Mouse (Mus musculus): ENCODE measurements around the gene Lmbrd2. TPM values are rescaled to one million over a fixed set of nuclear protein-coding genes. Genes with fewer than 3 reads are reported as not detected.
A peak's percentile ranks its signal among the peaks of the same experiment; 100 is the strongest.

Gene Lmbrd2
- 7.0 and 7.9 TPM in 2 replicates for polyA plus RNA-seq (2014; fragmentation: Nextera tagmentation; extraction: Ambion mirVana)

DNA sequence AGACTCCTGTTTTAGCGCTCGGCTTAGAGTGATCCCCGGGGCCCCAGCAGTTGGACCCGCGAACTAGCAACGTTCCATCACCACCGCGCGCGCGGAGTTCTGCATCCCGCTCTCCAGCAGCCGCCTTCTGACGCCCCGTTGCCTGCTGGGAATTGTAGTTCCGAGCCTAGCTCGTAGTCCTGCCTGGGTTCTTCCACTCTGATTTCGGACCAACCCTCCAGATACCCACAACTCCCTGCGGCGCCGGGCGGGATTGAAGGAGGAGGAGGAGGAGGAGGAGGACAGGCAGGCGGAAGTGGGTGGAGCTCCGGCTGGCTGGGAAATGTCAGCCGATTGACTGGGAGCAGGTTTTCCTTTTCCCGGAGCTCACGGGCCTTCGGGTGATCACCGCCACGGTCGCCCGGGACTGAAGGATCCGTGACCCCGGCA is at the start of gene Lmbrd2:
TSS of gene Lmbrd2 (plus strand) at position 299 of the 429 bp plus-strand sequence.
- peak within 1 kb of the TSS; percentile 88 for H3K4me3 ChIP-seq (ENCODE audit: low read depth, low read length)
- peak within 1 kb of the TSS; percentile 78 for H3K27ac ChIP-seq (ENCODE audit: low read length)
- no peaks in the 10 kb centered on the region for H3K9me3 ChIP-seq (ENCODE audit: control insufficient read depth, low read depth, low read length)
- H3K36me3 ChIP-seq (ENCODE audit: control insufficient read depth, insufficient read depth, low read length): peaks cover 10% of the 10 kb centered on the region
- H3K4me1 ChIP-seq (ENCODE audit: control insufficient read depth, insufficient read depth, low read length): peaks cover 10% of the 10 kb centered on the region; the same call in 1 of the 2 replicates
- H3K9ac ChIP-seq (replicated peaks; ENCODE audit: low read depth, low read length): peak within 1 kb of the TSS; percentile 72
- under 1% methylated on average over 33 of the region's 34 CpGs for WGBS
- peak within 1 kb of the TSS; percentile 72 for H3K4me2 ChIP-seq (replicated peaks; ENCODE audit: low read depth, low read length)
- H3K27me3 ChIP-seq (ENCODE audit: control insufficient read depth, insufficient read depth, low read length): no peaks in the 10 kb centered on the region
- ATAC-seq (ENCODE audit: insufficient number of reproducible peaks, insufficient read depth, low FRiP score, low read depth): peak; percentile 99

DNA sequence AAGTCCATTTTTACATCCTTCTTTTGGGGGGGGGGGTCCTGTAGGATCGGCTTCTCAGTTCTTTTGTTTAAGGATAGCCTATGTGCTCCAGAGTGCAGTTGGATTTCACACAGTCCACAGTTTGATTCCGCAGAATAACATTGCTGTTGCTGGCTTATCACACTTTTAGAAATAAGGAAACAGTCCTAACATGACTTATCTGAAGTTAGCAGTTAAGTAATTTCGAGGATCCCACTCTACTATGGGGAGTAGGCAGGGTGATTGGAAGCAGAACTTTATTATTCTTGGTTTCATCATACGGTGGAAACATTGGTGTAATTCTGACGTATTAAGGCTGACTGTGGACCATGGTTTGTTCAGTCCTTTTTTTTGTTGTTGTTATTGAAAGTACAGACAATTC is 49.7 kb upstream of the Lmbrd2 start:
- Histone ChIP-seq H3K9ac (replicated peaks; ENCODE audit: low read depth, low read length) (no peak overlapping the region), H3K4me3 (ENCODE audit: low read depth, low read length) (no peak overlapping the region), H3K9me3 (ENCODE audit: control insufficient read depth, low read depth, low read length) (no peaks in the 10 kb centered on the region), H3K27ac (ENCODE audit: low read length) (no peak overlapping the region), H3K4me2 (replicated peaks; ENCODE audit: low read depth, low read length) (no peak overlapping the region), H3K4me1 (ENCODE audit: control insufficient read depth, insufficient read depth, low read length) (peaks cover 7% of the 10 kb centered on the region; the same call in 1 of the 2 replicates), H3K36me3 (ENCODE audit: control insufficient read depth, insufficient read depth, low read length) (peaks cover 11% of the 10 kb centered on the region; the same call in 1 of the 2 replicates), H3K27me3 (ENCODE audit: control insufficient read depth, insufficient read depth, low read length) (no peaks in the 10 kb centered on the region)
- 90% methylated on average over 5 of the region's 5 CpGs for WGBS
- no peak for ATAC-seq (ENCODE audit: insufficient number of reproducible peaks, insufficient read depth, low FRiP score, low read depth)

DNA sequence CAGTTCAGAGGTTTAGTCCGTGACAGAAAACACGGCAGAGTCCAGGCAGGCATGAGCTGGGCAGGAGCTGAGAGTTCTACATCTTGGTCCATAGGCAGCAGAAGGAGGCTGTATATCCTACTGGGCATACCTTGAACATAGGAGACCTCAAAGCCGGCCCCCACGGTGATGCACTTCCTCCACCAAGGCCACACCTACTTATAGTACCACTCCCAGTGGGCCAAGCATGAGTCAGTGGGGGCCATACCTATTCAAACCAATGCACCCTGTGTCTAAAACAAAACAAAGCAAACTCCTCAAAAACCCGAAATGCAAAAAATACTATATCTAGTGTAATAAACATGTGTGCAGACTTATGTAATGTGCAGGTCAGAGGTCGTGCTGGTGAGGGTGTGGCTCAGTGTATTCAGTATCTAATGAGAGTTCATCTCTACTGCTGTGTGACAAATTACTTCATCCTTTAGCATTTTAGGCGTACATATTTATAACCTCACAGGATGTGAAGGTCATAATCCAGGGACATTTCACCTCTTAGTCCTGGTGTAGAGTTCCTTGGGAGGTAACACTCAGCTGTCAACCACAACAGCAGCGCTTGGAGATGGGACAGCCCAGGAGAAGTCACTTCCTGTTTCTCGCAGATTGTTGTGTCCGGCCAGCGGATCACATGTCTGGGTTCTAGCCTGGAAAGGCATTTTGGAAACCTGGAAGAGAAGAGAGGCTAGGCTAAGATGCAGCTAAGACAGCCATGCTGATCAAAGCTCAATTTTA is 46.6 kb upstream of the Lmbrd2 start:
- H3K27ac ChIP-seq (ENCODE audit: low read length): no peak overlapping the region
- WGBS: 68% methylated on average over 11 of the region's 11 CpGs
- peaks cover 7% of the 10 kb centered on the region; the same call in 1 of the 2 replicates for H3K4me1 ChIP-seq (ENCODE audit: control insufficient read depth, insufficient read depth, low read length)
- H3K4me3 ChIP-seq (ENCODE audit: low read depth, low read length): no peak overlapping the region
- peak; percentile 35; the same call in 1 of the 2 replicates for ATAC-seq (ENCODE audit: insufficient number of reproducible peaks, insufficient read depth, low FRiP score, low read depth)
- no peak overlapping the region for H3K9ac ChIP-seq (replicated peaks; ENCODE audit: low read depth, low read length)
- peak overlapping the region; percentile 22 for H3K4me2 ChIP-seq (replicated peaks; ENCODE audit: low read depth, low read length)
- H3K27me3 ChIP-seq (ENCODE audit: control insufficient read depth, insufficient read depth, low read length): no peaks in the 10 kb centered on the region
- no peaks in the 10 kb centered on the region for H3K9me3 ChIP-seq (ENCODE audit: control insufficient read depth, low read depth, low read length)
- peaks cover 16% of the 10 kb centered on the region for H3K36me3 ChIP-seq (ENCODE audit: control insufficient read depth, insufficient read depth, low read length)

DNA sequence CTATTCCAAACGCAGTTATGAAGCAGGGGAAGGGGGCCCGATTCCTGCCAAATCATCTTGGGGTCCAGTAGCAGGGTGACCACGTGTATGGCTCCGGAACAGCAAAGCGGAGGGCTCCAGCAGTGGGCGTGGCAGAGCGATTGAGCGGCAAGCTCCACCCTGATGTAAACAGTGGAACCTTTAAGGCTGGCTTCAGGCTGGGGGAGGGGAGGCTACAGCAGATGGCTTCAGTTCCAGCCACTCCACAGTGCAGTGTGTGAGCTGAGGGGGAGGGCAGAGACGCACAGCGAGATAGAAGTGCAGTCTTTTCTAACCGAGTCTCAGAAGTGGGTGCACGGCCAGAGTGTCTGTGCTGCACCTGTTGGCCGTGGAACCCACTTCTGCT is 46.0 kb upstream of the Lmbrd2 start:
- WGBS: 8% methylated on average over 13 of the region's 13 CpGs
- H3K9me3 ChIP-seq (ENCODE audit: control insufficient read depth, low read depth, low read length): no peaks in the 10 kb centered on the region
- ATAC-seq (ENCODE audit: insufficient number of reproducible peaks, insufficient read depth, low FRiP score, low read depth): peak; percentile 91
- H3K9ac ChIP-seq (replicated peaks; ENCODE audit: low read depth, low read length): no peak overlapping the region
- H3K27ac ChIP-seq (ENCODE audit: low read length): no peak overlapping the region
- H3K4me2 ChIP-seq (replicated peaks; ENCODE audit: low read depth, low read length): peak overlapping the region; percentile 22
- peaks cover 7% of the 10 kb centered on the region; the same call in 1 of the 2 replicates for H3K4me1 ChIP-seq (ENCODE audit: control insufficient read depth, insufficient read depth, low read length)
- H3K4me3 ChIP-seq (ENCODE audit: low read depth, low read length): no peak overlapping the region
- peaks cover 16% of the 10 kb centered on the region for H3K36me3 ChIP-seq (ENCODE audit: control insufficient read depth, insufficient read depth, low read length)
- H3K27me3 ChIP-seq (ENCODE audit: control insufficient read depth, insufficient read depth, low read length): no peaks in the 10 kb centered on the region

DNA sequence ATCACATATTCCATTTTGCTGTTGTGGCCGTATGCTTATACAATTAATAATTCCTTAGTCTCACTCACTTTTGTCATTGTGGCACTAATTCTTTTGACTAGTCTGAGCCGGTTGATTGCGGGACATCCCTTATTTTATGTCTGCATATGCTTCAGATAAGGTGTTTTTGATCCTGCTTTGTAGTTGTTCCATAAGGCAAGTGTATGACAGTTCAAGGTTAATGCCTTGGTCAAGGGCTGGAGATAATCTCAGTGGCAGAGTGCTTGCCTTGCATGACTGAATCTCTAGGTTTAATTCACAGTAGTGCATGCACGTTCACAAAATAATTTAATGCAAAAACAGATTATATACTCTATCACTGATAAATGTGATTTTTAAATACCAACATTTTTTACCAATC is 43.5 kb upstream of the Lmbrd2 start:
- WGBS: 87% methylated on average over 4 of the region's 4 CpGs
- H3K27me3 ChIP-seq (ENCODE audit: control insufficient read depth, insufficient read depth, low read length): no peaks in the 10 kb centered on the region
- peaks cover 25% of the 10 kb centered on the region for H3K36me3 ChIP-seq (ENCODE audit: control insufficient read depth, insufficient read depth, low read length)
- peaks cover 7% of the 10 kb centered on the region; the same call in 1 of the 2 replicates for H3K4me1 ChIP-seq (ENCODE audit: control insufficient read depth, insufficient read depth, low read length)
- H3K9me3 ChIP-seq (ENCODE audit: control insufficient read depth, low read depth, low read length): no peaks in the 10 kb centered on the region
- no peak for ATAC-seq (ENCODE audit: insufficient number of reproducible peaks, insufficient read depth, low FRiP score, low read depth)
- H3K4me3 ChIP-seq (ENCODE audit: low read depth, low read length): no peak overlapping the region
- H3K9ac ChIP-seq (replicated peaks; ENCODE audit: low read depth, low read length): no peak overlapping the region
- no peak overlapping the region for H3K27ac ChIP-seq (ENCODE audit: low read length)
- H3K4me2 ChIP-seq (replicated peaks; ENCODE audit: low read depth, low read length): no peak overlapping the region

DNA sequence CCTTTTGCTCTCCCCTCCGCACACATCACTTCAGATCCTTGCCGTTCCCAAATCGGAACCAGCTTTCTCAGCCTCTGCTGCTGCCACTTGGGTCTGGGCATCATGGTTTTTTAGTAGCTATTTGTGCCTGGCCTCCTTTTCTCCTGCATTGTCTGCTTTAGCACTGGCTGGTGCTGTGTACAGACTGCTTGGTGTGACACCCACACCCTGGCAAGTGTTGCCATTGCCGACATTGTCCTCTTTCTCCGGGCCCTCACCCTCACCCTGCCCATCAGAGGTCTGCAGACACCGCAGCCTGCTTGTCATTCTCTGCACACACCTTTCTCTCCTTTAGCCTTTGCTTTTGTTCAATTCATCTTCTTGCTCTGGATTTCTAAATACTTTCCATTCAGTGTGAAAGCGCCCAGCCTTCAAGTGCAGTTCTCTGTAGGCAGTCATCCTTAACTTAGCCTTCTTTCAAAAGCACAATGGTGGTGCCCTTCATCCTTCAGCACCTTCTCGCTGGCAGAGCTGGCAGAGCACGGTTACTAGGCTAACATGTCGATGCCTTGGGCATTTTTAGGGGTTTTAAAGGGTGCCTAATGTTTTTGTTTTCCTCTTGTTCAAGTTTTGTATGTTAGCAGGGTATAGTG is 39.8 kb upstream of the Lmbrd2 start:
- no peak for ATAC-seq (ENCODE audit: insufficient number of reproducible peaks, insufficient read depth, low FRiP score, low read depth)
- H3K9me3 ChIP-seq (ENCODE audit: control insufficient read depth, low read depth, low read length): no peaks in the 10 kb centered on the region
- no peak overlapping the region for H3K4me3 ChIP-seq (ENCODE audit: low read depth, low read length)
- peaks cover 23% of the 10 kb centered on the region for H3K36me3 ChIP-seq (ENCODE audit: control insufficient read depth, insufficient read depth, low read length)
- H3K4me1 ChIP-seq (ENCODE audit: control insufficient read depth, insufficient read depth, low read length): no peaks in the 10 kb centered on the region
- H3K9ac ChIP-seq (replicated peaks; ENCODE audit: low read depth, low read length): no peak overlapping the region
- WGBS: 96% methylated on average over 10 of the region's 10 CpGs
- no peaks in the 10 kb centered on the region for H3K27me3 ChIP-seq (ENCODE audit: control insufficient read depth, insufficient read depth, low read length)
- H3K4me2 ChIP-seq (replicated peaks; ENCODE audit: low read depth, low read length): no peak overlapping the region
- H3K27ac ChIP-seq (ENCODE audit: low read length): no peak overlapping the region

DNA sequence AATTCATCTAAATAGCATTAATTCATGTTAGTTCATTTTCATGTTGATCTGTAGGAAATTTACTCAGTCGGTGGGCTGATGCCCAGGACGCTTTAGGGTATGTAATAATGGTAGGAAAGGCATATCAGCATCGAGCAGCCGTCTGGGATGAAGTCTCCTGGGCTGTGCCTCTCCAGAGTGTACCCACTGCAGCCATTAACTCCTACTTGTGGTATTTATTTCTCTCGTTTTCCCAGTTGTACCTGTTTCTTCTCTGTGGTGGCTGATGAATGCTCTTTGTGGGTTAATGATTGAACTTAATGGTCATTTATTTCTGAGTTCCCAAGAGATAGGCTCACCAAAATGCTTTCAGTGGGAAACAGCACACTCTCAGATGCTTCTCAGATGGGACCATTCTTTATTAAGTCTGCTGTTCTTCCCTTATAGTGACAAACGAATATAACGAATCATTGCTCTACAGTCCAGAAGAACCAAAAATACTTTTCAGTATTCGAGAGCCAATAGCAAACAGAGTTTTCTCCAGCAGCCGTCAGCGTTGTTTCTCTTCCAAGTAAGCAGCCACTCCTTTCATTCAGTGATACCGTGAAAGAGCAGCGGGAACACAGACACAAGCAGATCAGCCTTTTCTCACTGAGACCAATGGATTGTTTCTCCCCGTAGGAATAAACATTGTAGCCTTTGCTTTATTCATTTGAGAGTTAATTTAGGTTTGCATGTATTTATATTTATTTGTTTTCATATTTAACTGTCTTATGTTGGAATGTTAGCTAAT is 33.9 kb upstream of the Lmbrd2 start:
- H3K4me1 ChIP-seq (ENCODE audit: control insufficient read depth, insufficient read depth, low read length): no peaks in the 10 kb centered on the region
- 71% methylated on average over 13 of the region's 13 CpGs for WGBS
- no peak overlapping the region for H3K27ac ChIP-seq (ENCODE audit: low read length)
- no peak overlapping the region for H3K4me3 ChIP-seq (ENCODE audit: low read depth, low read length)
- H3K27me3 ChIP-seq (ENCODE audit: control insufficient read depth, insufficient read depth, low read length): no peaks in the 10 kb centered on the region
- H3K4me2 ChIP-seq (replicated peaks; ENCODE audit: low read depth, low read length): no peak overlapping the region
- no peak overlapping the region for H3K9ac ChIP-seq (replicated peaks; ENCODE audit: low read depth, low read length)
- H3K36me3 ChIP-seq (ENCODE audit: control insufficient read depth, insufficient read depth, low read length): peaks cover 22% of the 10 kb centered on the region
- no peak for ATAC-seq (ENCODE audit: insufficient number of reproducible peaks, insufficient read depth, low FRiP score, low read depth)
- no peaks in the 10 kb centered on the region for H3K9me3 ChIP-seq (ENCODE audit: control insufficient read depth, low read depth, low read length)

Data from stomach, embryonic 14.5 days (tissue).